Mouse (Mus musculus) layer of hippocampus, adult 2 months (tissue): ENCODE data around the gene Yjefn3. TPM values are rescaled to one million over a fixed set of nuclear protein-coding genes. Genes with fewer than 3 reads are reported as not detected.

Experiments
- DNase-seq, 2 experiments: peaks; one replicate each; pipeline ENCODE4 v3.0.0; 2022; ENCODE audit warnings: low spot score in 2 of 2
- H3K27ac ChIP-seq: fragments of 200-600 bp; 2 replicates; pipeline ENCODE4 v1.8.1; 2022
- H3K4me3 ChIP-seq: fragments of 200-600 bp; 2 replicates; pipeline ENCODE4 v1.8.1; 2022; ENCODE audit warnings: mild to moderate bottlenecking
- CTCF ChIP-seq: fragments of 200-600 bp; conservative IDR thresholded peaks from 2 replicates; pipeline ENCODE4 v1.8.1; 2022; ENCODE audit warnings: antibody characterized with exemption, mild to moderate bottlenecking, moderate library complexity
- total RNA-seq, 2 experiments: library from RNA; stranded (reverse); gene quantifications; 2 replicates each; pipeline ENCODE4 v1.2.3; 2021

The Yjefn3 gene
- total RNA-seq, 2 experiments from 2014 or later = 29.3 to 32.5 TPM

DNA sequence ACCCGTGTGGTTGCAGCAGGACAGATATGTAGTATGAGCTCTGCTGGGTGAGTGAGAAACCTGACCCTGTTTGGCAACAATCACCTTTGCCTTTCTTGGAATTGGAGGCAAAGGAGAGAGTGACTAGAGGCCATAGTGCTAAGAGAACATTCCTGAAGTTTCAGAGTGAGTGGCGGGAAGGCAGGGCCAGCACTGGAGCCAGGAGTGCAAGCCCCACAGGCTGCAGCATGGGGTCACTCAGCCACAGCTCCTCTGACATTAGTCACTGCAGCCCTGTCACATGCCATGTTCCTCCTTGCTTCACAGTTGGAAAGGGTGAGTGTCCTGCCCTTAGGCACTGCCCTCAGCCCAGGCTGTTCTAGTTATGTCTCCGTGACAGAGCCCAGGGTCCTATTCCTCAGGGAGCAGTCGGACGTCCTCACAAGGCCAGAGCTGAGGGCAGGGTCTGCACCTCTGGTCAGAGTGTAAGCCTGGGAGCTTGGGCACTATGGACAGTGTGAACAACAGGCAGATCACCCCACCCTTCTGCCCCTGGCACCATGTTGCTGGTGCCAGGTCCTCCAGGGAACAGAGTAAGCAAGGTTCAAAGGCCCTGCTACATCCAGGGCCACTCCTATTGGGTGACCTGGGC lies 34.7 kb downstream of the Yjefn3 start:
- no peak for TF ChIP-seq CTCF
- DNase-seq = no peak
- Histone ChIP-seq H3K4me3 (no peak overlapping the region), H3K27ac (no peak overlapping the region)

DNA sequence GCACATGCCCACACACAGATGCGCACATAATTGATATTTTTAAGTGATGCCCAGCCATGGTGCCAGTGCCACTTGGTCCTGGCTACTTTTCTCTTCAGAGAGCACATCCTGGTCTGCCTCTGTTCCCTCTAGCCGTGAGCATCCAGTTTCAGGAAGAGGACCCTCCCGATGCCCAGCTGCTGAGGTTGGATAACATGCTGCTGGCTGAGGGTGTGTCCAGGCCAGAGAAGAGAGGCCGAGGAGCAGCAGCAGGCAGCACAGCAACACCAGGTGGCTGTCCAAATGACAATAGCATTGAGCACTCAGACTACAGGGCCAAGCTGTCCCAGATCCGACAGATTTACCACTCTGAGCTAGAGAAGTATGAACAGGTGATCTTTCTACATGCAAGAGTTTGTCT lies 38.3 kb downstream of the Yjefn3 start:
- TF ChIP-seq CTCF = no peak
- Histone ChIP-seq H3K4me3 (no peak overlapping the region), H3K27ac (no peak overlapping the region)
- DNase-seq = no peak

DNA sequence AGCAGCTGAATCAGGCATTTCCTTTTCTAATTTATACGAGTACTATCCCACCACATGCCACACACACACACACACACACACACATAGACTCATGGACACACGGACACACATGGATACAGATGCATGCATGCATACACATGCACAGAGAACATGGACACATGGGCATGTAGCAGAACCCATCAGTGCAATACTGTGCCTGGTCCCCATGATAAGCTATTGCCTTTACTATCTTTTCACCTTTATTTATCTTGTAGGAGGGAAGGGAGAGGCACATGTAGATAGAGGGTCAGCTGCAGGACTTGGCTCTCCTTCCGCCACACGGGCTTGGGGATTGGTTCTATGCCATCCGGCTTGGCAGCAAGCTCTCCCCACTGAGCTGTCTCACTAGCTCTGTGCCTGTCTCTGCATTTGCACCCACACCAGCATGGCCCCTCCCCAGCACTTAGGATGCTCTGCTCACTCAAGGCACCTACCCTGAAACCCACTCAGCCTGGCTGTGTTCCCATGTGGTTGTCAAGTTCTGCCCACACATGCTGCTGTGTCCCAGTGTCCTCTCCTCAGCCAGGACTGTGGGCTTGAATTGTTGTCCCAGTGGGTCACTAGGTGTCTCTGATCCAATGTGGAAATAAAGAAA lies 39.0 kb downstream of the Yjefn3 start:
- Histone ChIP-seq H3K27ac (no peak overlapping the region), H3K4me3 (no peak overlapping the region)
- DNase-seq = no peak
- TF ChIP-seq CTCF = no peak

DNA sequence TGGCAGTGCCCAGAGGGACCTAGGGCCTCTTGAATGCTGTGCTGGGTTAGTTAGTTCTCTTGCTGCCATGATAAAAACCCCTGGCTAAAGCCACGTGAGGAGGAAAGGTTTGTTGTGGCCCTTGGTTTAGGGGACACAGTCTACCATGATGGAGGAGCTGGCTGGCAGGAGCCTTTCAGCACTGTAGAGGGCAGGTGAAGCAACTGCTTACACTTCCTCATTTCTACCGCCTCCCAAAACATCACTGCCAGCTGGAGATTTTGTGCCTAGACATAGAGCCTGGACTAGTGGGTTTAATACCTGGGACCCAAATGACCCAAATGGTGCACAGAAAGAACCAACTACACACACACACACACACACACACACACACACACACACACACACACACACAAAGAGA lies 41.3 kb downstream of the Yjefn3 start:
- DNase-seq = no peak
- Histone ChIP-seq H3K4me3 (no peak overlapping the region), H3K27ac (no peak overlapping the region)
- no peak for TF ChIP-seq CTCF

DNA sequence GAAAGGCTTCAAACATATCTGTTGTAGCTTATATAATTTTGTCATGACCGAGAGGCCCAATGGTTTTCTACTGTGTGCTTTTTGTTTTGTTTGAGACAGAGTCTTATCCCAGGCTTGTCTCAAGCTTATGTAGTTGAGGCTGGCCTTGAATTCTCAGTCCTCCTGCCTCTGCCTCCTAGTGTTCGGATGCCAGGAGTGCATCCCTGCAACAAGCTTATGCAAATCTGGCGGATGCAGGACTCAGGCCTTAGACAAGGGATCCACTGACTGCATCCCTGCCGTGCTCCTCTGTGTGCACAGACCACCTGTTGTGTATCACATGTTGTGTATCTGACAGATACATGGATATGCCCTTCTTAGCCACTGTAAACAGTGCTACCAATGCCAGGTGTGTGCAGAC lies 41.7 kb downstream of the Yjefn3 start:
- Histone ChIP-seq H3K4me3 (no peak overlapping the region), H3K27ac (no peak overlapping the region)
- TF ChIP-seq CTCF = peak; percentile 51
- no peak for DNase-seq

DNA sequence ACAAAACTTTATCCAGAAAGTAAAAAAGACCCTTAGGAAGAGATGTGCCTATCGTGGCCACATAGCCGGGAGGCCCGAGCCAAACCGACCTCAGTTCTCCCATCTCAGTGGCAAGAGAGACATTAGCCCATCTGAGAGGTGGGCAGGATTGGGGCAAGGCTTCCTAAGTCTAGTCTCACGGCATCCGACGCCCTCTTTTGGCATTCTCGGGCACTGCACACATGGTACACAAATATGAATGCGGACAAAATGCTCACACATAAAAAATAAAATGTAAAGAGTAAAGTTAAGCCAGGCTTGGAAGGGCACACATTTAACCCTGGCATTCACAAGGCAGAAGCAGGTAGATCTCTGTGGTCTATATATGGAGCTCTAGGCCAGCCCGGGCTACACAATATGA lies 48.6 kb downstream of the Yjefn3 start:
- DNase-seq = no peak

DNA sequence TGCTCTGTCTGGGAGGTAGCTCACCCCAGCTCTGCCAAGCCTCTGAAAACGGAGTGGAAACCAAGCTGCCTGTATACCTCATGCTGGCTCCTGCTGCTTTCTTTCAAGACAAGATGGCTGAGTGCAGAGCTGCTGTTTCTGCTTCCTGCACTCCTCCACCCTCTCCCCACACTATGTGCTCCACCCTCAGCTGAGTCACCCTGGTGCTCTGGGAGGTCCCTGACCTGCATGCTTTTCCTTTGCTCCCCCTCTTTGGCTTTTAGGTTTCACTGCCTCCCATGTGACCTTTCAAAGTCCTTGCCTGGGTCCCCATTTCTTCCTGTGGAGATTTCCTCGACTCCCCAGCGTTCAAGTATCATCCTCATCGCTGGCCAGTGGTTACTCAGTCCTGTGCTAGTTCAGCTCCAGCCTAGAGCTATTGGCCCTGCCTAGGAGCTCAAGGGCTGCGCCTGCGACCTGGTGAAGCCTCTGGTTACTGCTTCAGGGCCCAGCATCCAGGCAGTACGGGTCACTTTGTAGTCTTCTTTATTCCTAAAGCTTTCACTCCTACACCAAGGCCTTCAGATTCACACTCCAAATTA lies 51.5 kb downstream of the Yjefn3 start:
- TF ChIP-seq CTCF = no peak
- H3K27ac ChIP-seq = no peak overlapping the region
- DNase-seq = no peak
- H3K4me3 ChIP-seq = no peak overlapping the region

More for the DNA sequence above, 48.6 kb downstream of the Yjefn3 start:
- Histone ChIP-seq H3K4me3 (no peak overlapping the region), H3K27ac (no peak overlapping the region)
- no peak for TF ChIP-seq CTCF

DNA sequence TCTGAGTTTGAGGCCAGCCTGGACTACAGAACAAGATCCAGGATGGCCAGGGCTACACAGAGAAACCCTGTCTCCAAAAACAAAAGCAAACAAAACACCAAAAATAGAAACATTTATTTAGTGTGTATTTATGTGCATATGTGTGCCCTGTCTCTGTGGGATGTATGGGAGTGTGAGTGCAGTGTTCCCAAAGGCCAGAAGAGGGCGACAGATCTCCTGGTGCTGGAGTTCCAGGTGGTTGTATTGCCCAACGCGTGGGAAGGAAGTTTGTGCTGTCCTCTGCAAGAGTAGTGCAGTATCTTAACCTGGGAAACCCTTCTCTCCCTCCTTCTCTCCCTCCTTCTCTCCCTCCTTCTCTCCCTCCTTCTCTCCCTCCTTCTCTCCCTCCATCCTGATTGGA lies 52.6 kb downstream of the Yjefn3 start:
- TF ChIP-seq CTCF = peak; percentile 50
- Histone ChIP-seq H3K27ac (no peak overlapping the region), H3K4me3 (no peak overlapping the region)
- DNase-seq = no peak

DNA sequence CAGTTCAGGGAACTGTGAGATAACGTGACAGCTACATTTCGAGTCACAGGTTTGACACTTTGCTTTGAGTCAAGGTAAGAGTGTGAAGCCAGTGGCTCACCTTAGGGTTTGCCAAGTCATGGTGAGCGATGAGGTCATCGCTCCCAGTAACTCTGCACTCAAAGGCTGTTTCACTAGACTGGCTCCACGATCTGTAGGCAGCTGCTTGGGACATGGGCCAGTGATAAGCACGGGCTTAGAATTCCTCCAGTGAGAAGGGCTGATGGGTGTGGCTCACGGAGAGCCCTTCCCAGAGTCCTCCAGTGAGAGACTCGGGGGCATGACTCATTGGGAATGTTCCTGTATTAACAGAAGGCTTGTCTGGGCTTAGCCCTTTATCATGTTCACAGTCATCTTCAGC lies 53.6 kb downstream of the Yjefn3 start:
- no peak for DNase-seq
- TF ChIP-seq CTCF = no peak
- Histone ChIP-seq H3K4me3 (no peak overlapping the region), H3K27ac (no peak overlapping the region)

DNA sequence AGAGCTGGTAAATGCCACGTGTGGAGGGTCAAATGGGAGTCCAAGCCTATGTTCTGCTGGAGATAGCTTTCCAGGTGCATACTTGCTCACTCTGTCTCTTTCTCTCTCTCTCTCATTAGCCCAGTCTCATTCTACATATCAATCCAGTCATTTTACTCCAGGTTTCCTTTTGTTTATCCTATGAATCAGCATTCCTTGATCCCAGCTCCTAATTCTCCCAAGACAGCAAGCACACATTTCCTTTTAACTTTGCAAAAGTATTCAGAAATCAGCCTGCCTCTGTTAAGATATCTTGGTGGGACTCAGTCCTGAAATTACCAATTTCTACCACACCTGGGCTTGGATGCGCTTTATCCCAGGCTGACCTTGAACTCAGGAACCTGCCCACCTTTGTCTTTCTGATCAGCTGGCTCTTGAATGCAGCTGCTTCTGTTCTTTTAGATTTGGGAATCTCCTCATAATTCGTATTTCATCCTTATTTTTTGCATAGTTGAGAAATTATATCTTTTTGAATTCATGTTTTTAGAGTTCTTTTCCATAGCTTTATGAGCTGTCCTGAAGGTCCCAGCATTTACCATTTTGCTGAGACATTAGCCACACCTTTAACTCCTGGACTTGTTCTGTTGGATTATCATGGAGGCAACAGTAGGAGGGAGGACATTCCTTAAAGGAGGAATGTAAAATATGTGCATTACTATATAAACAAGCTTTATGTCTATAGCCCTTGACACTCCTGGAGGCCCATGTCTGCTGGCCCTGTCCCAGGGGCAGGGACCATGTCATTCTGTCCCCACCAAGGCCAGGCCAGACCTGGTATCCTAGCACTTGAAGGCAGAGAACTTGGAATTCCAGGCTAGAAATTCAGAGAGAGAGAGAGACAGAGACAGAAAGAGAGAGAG lies 55.1 kb downstream of the Yjefn3 start:
- no peak for TF ChIP-seq CTCF
- no peak overlapping the region for H3K27ac ChIP-seq
- DNase-seq = no peak
- no peak overlapping the region for H3K4me3 ChIP-seq

Other genes starting within 250 kb of the Yjefn3 start
- gene Zfp964, start 248.2 kb downstream of the Yjefn3 start, total RNA-seq = 1 to 10 TPM; 4.8 to 5.6 TPM
- 10 to 100 TPM; 20.1 to 20.6 TPM for gene Zfp869, start 192.0 kb downstream of the Yjefn3 start, total RNA-seq
- gene Zfp963, start 152.7 kb downstream of the Yjefn3 start, total RNA-seq = 1 to 10 TPM; 4.3 to 5.1 TPM
- gene Gm20422, start 127.8 kb downstream of the Yjefn3 start, total RNA-seq = 1 to 10 TPM; 2.8 to 3.5 TPM
- 10 to 100 TPM; 40.3 to 41.3 TPM for gene Atp13a1, start 111.5 kb downstream of the Yjefn3 start, total RNA-seq
- gene Zfp866, start 111.5 kb downstream of the Yjefn3 start, total RNA-seq = 10 to 100 TPM; 28.2 to 28.5 TPM
- gene Gmip, start 94.0 kb downstream of the Yjefn3 start, total RNA-seq = 10 to 100 TPM; 11.1 to 15.7 TPM
- under 1 TPM; 0.47 to 0.64 TPM for gene Lpar2, start 80.3 kb downstream of the Yjefn3 start, total RNA-seq
- 10 to 100 TPM; 15.1 to 18.3 TPM for gene Pbx4, start 70.2 kb downstream of the Yjefn3 start, total RNA-seq
- under 1 TPM; 0.69 to 0.72 TPM for gene Cilp2, start 15.0 kb downstream of the Yjefn3 start, total RNA-seq
- under 1 TPM in 1 of 2 experiments, not detected in 1; 0.64 TPM for gene Tssk6, start 528 bp downstream of the Yjefn3 start, total RNA-seq
- gene Ndufa13, start 154 bp downstream of the Yjefn3 start, total RNA-seq = 100 to 1,000 TPM; 154 to 157 TPM
- gene Gatad2a, start 93.7 kb upstream of the Yjefn3 start, total RNA-seq = 10 to 100 TPM; 29.7 to 32.4 TPM
- gene Mau2, start 140.0 kb upstream of the Yjefn3 start, total RNA-seq = 10 to 100 TPM; 73.6 to 74.3 TPM
- 10 to 100 TPM; 56.1 to 56.9 TPM for gene Sugp1, start 140.1 kb upstream of the Yjefn3 start, total RNA-seq
- 1 to 10 TPM; 3.1 to 7.4 TPM for gene Tm6sf2, start 170.2 kb upstream of the Yjefn3 start, total RNA-seq
- 10 to 100 TPM; 89.0 to 99.7 TPM for gene Hapln4, start 180.7 kb upstream of the Yjefn3 start, total RNA-seq
- gene Ncan, start 218.2 kb upstream of the Yjefn3 start, total RNA-seq = 100 to 1,000 TPM; 146 to 158 TPM
- 10 to 100 TPM; 29.2 to 32.8 TPM for gene Nr2c2ap, start 228.6 kb upstream of the Yjefn3 start, total RNA-seq
- 10 to 100 TPM; 14.2 to 15.7 TPM for gene Rfxank, start 236.4 kb upstream of the Yjefn3 start, total RNA-seq
- gene Borcs8, start 236.8 kb upstream of the Yjefn3 start, total RNA-seq = 10 to 100 TPM; 50.2 to 50.8 TPM
- under 1 TPM; 0.37 to 0.41 TPM for gene Mef2b, start 237.0 kb upstream of the Yjefn3 start, total RNA-seq